27 mouse cellular contexts compared by ENCODE assay signal in genomic region chr4:114798041-114798624, GRCm38 (mm10). TPM values are rescaled to one million over a fixed set of nuclear protein-coding genes. Genes with fewer than 3 reads are reported as not detected.
A peak's percentile ranks its signal among the peaks of the same experiment; 100 is the strongest.
DNase-seq lines count a peak whose midpoint lies in the region; ATAC-seq and TF ChIP-seq lines count a peak whose summit lies in the region.
"Had no signal": no experiment of that assay in that cellular context is flagged by ENCODE, and none has a peak within 500 bp of the region (broad histone marks: within the 10 kb centered on the region; RNA-seq: fewer than 3 reads in every experiment).

No protein-coding gene starts in this region.

- H3K4me2 ChIP-seq in forebrain, embryonic 15.5 days (replicated peaks): no peak overlapping the region
- H3K4me2 ChIP-seq in forebrain, postnatal 0 days (ENCODE audit: low read depth): no peak overlapping the region
- no peak overlapping the region for H3K4me2 ChIP-seq in lung, embryonic 16.5 days (ENCODE audit: low read depth, low read length)
- H3K4me2 ChIP-seq: forebrain, embryonic 12.5 days; heart, embryonic 15.5 days; midbrain, embryonic 15.5 days had no signal

- peaks cover 72% of the 10 kb centered on the region for H3K27me3 ChIP-seq in forebrain, embryonic 15.5 days
- peaks cover 34% of the 10 kb centered on the region for H3K27me3 ChIP-seq in forebrain, postnatal 0 days (ENCODE audit: insufficient read depth, low read length)
- no peaks in the 10 kb centered on the region for H3K27me3 ChIP-seq in lung, embryonic 16.5 days (ENCODE audit: control insufficient read depth, insufficient read depth, low read depth, low read length)
- H3K27me3 ChIP-seq: heart, embryonic 15.5 days; midbrain, embryonic 15.5 days had no signal

- H3K9ac ChIP-seq in forebrain, embryonic 15.5 days (replicated peaks): no peak overlapping the region
- no peak overlapping the region for H3K9ac ChIP-seq in forebrain, postnatal 0 days
- no peak overlapping the region for H3K9ac ChIP-seq in lung, embryonic 16.5 days (ENCODE audit: low read length)
- H3K9ac ChIP-seq: forebrain, embryonic 12.5 days; heart, embryonic 15.5 days; liver, embryonic 14.5 days; midbrain, embryonic 15.5 days had no signal

- no peak for DNase-seq in forebrain, postnatal 0 days
- DNase-seq in lung, postnatal 4 days: no peak
- DNase-seq in kidney, postnatal 25 days: peak; percentile 41 to 58
- DNase-seq: adrenal gland, postnatal 25 days; cerebellum, adult 11 months; cerebellum, postnatal 14 days; gastrocnemius, postnatal 36 days; heart, postnatal 4 days; lung, postnatal 14 days; right cerebral cortex, postnatal 4 days had no signal

- no peaks in the 10 kb centered on the region for H3K4me1 ChIP-seq in forebrain, embryonic 15.5 days
- H3K4me1 ChIP-seq in forebrain, postnatal 0 days (ENCODE audit: insufficient read depth): no peaks in the 10 kb centered on the region
- H3K4me1 ChIP-seq in lung, embryonic 16.5 days (replicated peaks; ENCODE audit: control insufficient read depth, insufficient read depth, low read length): peaks cover 6% of the 10 kb centered on the region; the same call in 1 of the 2 replicates
- H3K4me1 ChIP-seq: forebrain, embryonic 12.5 days; heart, embryonic 15.5 days; midbrain, embryonic 15.5 days had no signal

- no peak overlapping the region for H3K27ac ChIP-seq in forebrain, embryonic 15.5 days (replicated peaks)
- no peak overlapping the region for H3K27ac ChIP-seq in forebrain, postnatal 0 days (ENCODE audit: low read depth, low read length)
- H3K27ac ChIP-seq in lung, embryonic 16.5 days (ENCODE audit: low read length): no peak overlapping the region
- H3K27ac ChIP-seq: forebrain, embryonic 12.5 days; heart, embryonic 15.5 days; liver, embryonic 14.5 days; midbrain, embryonic 15.5 days had no signal

- TF ChIP-seq CTCF in forebrain, postnatal 0 days (IDR thresholded peaks at IDR 0.05; ENCODE audit: low read depth): no peak

- 76% methylated on average over 7 of the region's 7 CpGs for WGBS in forebrain, embryonic 15.5 days
- 76% methylated on average over 7 of the region's 7 CpGs for WGBS in forebrain, postnatal 0 days
- 40% methylated on average over 7 of the region's 7 CpGs for WGBS in lung, embryonic 16.5 days

- no peaks in the 10 kb centered on the region for H3K9me3 ChIP-seq in forebrain, embryonic 15.5 days
- no peaks in the 10 kb centered on the region for H3K9me3 ChIP-seq in forebrain, postnatal 0 days (ENCODE audit: low read length)
- H3K9me3 ChIP-seq in lung, embryonic 16.5 days (ENCODE audit: control insufficient read depth, low read length): no peaks in the 10 kb centered on the region
- H3K9me3 ChIP-seq: forebrain, embryonic 12.5 days; heart, embryonic 15.5 days; midbrain, embryonic 15.5 days had no signal

- H3K4me3 ChIP-seq in forebrain, embryonic 15.5 days: no peak overlapping the region
- no peak overlapping the region for H3K4me3 ChIP-seq in forebrain, postnatal 0 days (ENCODE audit: low read depth, low read length)
- no peak overlapping the region for H3K4me3 ChIP-seq in lung, embryonic 16.5 days (ENCODE audit: low read length)
- H3K4me3 ChIP-seq: forebrain, embryonic 12.5 days; heart, embryonic 15.5 days; midbrain, embryonic 15.5 days; myocyte had no signal

- H3K36me3 ChIP-seq in forebrain, embryonic 15.5 days: no peaks in the 10 kb centered on the region
- H3K36me3 ChIP-seq in forebrain, postnatal 0 days (ENCODE audit: insufficient read depth): no peaks in the 10 kb centered on the region
- H3K36me3 ChIP-seq in lung, embryonic 16.5 days (ENCODE audit: control insufficient read depth, insufficient read depth, low read length): no peaks in the 10 kb centered on the region
- H3K36me3 ChIP-seq: forebrain, embryonic 12.5 days; heart, embryonic 15.5 days; midbrain, embryonic 15.5 days had no signal

- ATAC-seq in forebrain, embryonic 15.5 days (replicated peaks): peak; percentile 3; the same call in 1 of the 2 replicates
- ATAC-seq in forebrain, postnatal 0 days: no peak
- ATAC-seq in lung, embryonic 16.5 days (ENCODE audit: low read depth): peak; percentile 15; the same call in 1 of the 2 replicates
- ATAC-seq in erythroid progenitor cell, adult 5-6 weeks (replicated peaks; ENCODE audit: low FRiP score, poor library complexity, severe bottlenecking): no peak
- no peak for ATAC-seq in erythroblast, adult 5-6 weeks (replicated peaks; ENCODE audit: low FRiP score, poor library complexity, severe bottlenecking)
- ATAC-seq: CD4-positive, CD25-positive, alpha-beta regulatory T cell, adult 4 months; hindbrain, embryonic 16.5 days; intestine, postnatal 0 days; midbrain, embryonic 15.5 days had no signal

RNA-seq across cellular contexts. Expression of gene Gm12830, which starts 23.4 kb away (rescaled TPM):
- not detected in 2 replicates for polyA plus RNA-seq in forebrain, embryonic 15.5 days (2015; fragmentation: Nextera tagmentation; extraction: Ambion mirVana)
- total RNA-seq in forebrain, postnatal 0 days (2014; rRNA removed): not detected in 2 replicates
- polyA plus RNA-seq in forebrain, postnatal 0 days (2015; fragmentation: Nextera tagmentation; extraction: Ambion mirVana): not detected in 2 replicates
- polyA plus RNA-seq in lung, embryonic 16.5 days (2015; fragmentation: Nextera tagmentation; extraction: Ambion mirVana): not detected in 2 replicates
- not detected in 2 replicates for total RNA-seq in erythroid progenitor cell, adult 5-6 weeks (2015; ENCODE audit: low replicate concordance)
- total RNA-seq in erythroid progenitor cell, adult 5-6 weeks (2017; ENCODE audit: low replicate concordance): not detected in 2 replicates
- total RNA-seq in erythroblast, adult 5-6 weeks (2015; ENCODE audit: low replicate concordance): not detected in 2 replicates
- total RNA-seq in erythroblast, adult 5-6 weeks (2017; ENCODE audit: low replicate concordance): not detected in 2 replicates
- total RNA-seq: adrenal gland, postnatal 25 days; ES-E14; gastrocnemius, postnatal 36 days; heart, adult 8-10 months; heart, postnatal 4 days; left cerebral cortex, adult 18-20 months; megakaryocyte-erythroid progenitor cell, adult 5-6 weeks had no signal
- polyA plus RNA-seq: CD4-positive, CD25-positive, alpha-beta regulatory T cell, adult 4 months; heart, embryonic 15.5 days; hindbrain, embryonic 16.5 days; intestine, postnatal 0 days; limb, embryonic 11.5 days; liver, embryonic 14.5 days; midbrain, embryonic 15.5 days; myocyte had no signal

Comparison
In these comparisons a context has a peak if more than half of its experiments do, and no peak if none do; other contexts are left out.
1. ATAC-seq: peak in forebrain, embryonic 15.5 days (single experiment) and lung, embryonic 16.5 days (single experiment); none in forebrain, postnatal 0 days (single experiment), erythroid progenitor cell, adult 5-6 weeks (single experiment) and erythroblast, adult 5-6 weeks (single experiment).
2. DNase-seq: peak in kidney, postnatal 25 days (2 of 2); none in forebrain, postnatal 0 days (single experiment) and lung, postnatal 4 days (0 of 2).